Mouse (Mus musculus) cerebellum, adult 11-12 months (tissue): Measurements from ENCODE around the gene Myo1f.

Experiments
- DNase-seq: peaks from one replicate; pipeline ENCODE4 v3.0.0; 2022

Myo1f gene

GRCm38 (mm10) chr17:33555223-33555855 is at the start of gene Myo1f:
Gene Myo1f, plus strand, starts transcription at chr17:33555707.
- no peak for DNase-seq

GRCm38 (mm10) chr17:33508386-33508785 is 47.1 kb upstream of the Myo1f start:
- DNase-seq = no peak

- DNase-seq = no peak
Measured at GRCm38 (mm10) chr17:33510172-33510571, 45.3 kb upstream of the Myo1f start.

- no peak for DNase-seq
Measured at GRCm38 (mm10) chr17:33512441-33513415, 42.8 kb upstream of the Myo1f start.

- DNase-seq = no peak
Measured at GRCm38 (mm10) chr17:33513874-33514273, 41.6 kb upstream of the Myo1f start.

- no peak for DNase-seq
Measured at GRCm38 (mm10) chr17:33520366-33520765, 35.1 kb upstream of the Myo1f start.

GRCm38 (mm10) chr17:33523431-33523917 is 32.0 kb upstream of the Myo1f start:
- DNase-seq = no peak

GRCm38 (mm10) chr17:33523918-33524755 is 31.4 kb upstream of the Myo1f start, which contains the start of gene Adamts10:
Gene Adamts10, plus strand, starts transcription at chr17:33524204.
- DNase-seq = peak; percentile 78

GRCm38 (mm10) chr17:33524806-33525373 is 30.6 kb upstream of the Myo1f start:
- DNase-seq = no peak

GRCm38 (mm10) chr17:33526506-33526905 is 29.0 kb upstream of the Myo1f start:
- DNase-seq = no peak

GRCm38 (mm10) chr17:33539106-33539675 is 16.3 kb upstream of the Myo1f start:
- peak; percentile 66 for DNase-seq

GRCm38 (mm10) chr17:33539878-33540277 is 15.6 kb upstream of the Myo1f start:
- no peak for DNase-seq

GRCm38 (mm10) chr17:33549212-33549611 is 6.3 kb upstream of the Myo1f start:
- peak; percentile 94 for DNase-seq

GRCm38 (mm10) chr17:33550388-33550787 is 5.1 kb upstream of the Myo1f start:
- DNase-seq = no peak

- no peak for DNase-seq
Measured at GRCm38 (mm10) chr17:33552113-33552512, 3.4 kb upstream of the Myo1f start.

GRCm38 (mm10) chr17:33552964-33553363 is 2.5 kb upstream of the Myo1f start:
- DNase-seq = peak; percentile 19

GRCm38 (mm10) chr17:33554536-33554935 is 971 bp upstream of the Myo1f start:
- no peak for DNase-seq

- no peak for DNase-seq
Measured at GRCm38 (mm10) chr17:33557922-33558321, 2.4 kb downstream of the Myo1f start.

GRCm38 (mm10) chr17:33563527-33564076 is 8.1 kb downstream of the Myo1f start:
- no peak for DNase-seq

GRCm38 (mm10) chr17:33564599-33564998 is 9.1 kb downstream of the Myo1f start:
- no peak for DNase-seq

GRCm38 (mm10) chr17:33566182-33566581 is 10.7 kb downstream of the Myo1f start:
- DNase-seq = no peak

- no peak for DNase-seq
Measured at GRCm38 (mm10) chr17:33584061-33584460, 28.6 kb downstream of the Myo1f start.
